Mouse (Mus musculus) myocyte (in vitro differentiated cells): ENCODE data around the gene Nectin3.

Experiments
- E2F4 ChIP-seq: IDR thresholded peaks from one replicate; pipeline ENCODE4 v1.6.1; 2011; ENCODE audit warnings: mild to moderate bottlenecking, control low read depth, moderate library complexity; ENCODE audit not compliant: insufficient read depth
- MAX ChIP-seq: IDR thresholded peaks from one replicate; pipeline ENCODE4 v1.6.1; 2011; ENCODE audit warnings: low read depth, mild to moderate bottlenecking, control low read depth
- MYOD1 ChIP-seq, 3 experiments: IDR thresholded peaks; one replicate each; pipeline ENCODE4 v1.6.1; 2011; ENCODE audit warnings: control low read depth in 2 of 3, low read depth in 2 of 3, mild to moderate bottlenecking in 2 of 3, moderate library complexity in 1 of 3; ENCODE audit not compliant: insufficient read length in 2 of 3, control insufficient read depth in 1 of 3
- MYOG ChIP-seq, 3 experiments: IDR thresholded peaks; one replicate each; pipeline ENCODE4 v1.6.1; 2011; ENCODE audit warnings: control low read depth in 2 of 3, low read depth in 2 of 3, mild to moderate bottlenecking in 2 of 3; ENCODE audit not compliant: insufficient read length in 2 of 3, control insufficient read depth in 1 of 3, insufficient read depth in 1 of 3
- POLR2A ChIP-seq: IDR thresholded peaks from one replicate; pipeline ENCODE4 v1.6.1; 2011; ENCODE audit warnings: low read depth, mild to moderate bottlenecking, control low read depth, moderate library complexity; ENCODE audit not compliant: insufficient read length
- REST ChIP-seq: IDR thresholded peaks from one replicate; pipeline ENCODE4 v1.6.1; 2011; ENCODE audit warnings: mild to moderate bottlenecking, control low read depth, moderate library complexity; ENCODE audit not compliant: insufficient read depth, insufficient read length
- TCF12 ChIP-seq: IDR thresholded peaks from one replicate; pipeline ENCODE4 v1.6.1; 2011; ENCODE audit warnings: mild to moderate bottlenecking, control low read depth; ENCODE audit not compliant: poor library complexity, insufficient read depth, severe bottlenecking
- TCF3 ChIP-seq: IDR thresholded peaks from one replicate; pipeline ENCODE4 v1.6.1; 2011; ENCODE audit warnings: low read depth, control low read depth; ENCODE audit not compliant: insufficient read length
- USF1 ChIP-seq: IDR thresholded peaks from one replicate; pipeline ENCODE4 v1.6.1; 2011; ENCODE audit warnings: low read depth, mild to moderate bottlenecking, control low read depth, moderate library complexity

GRCm38 (mm10) chr16:46500759-46501158, 2.4 kb upstream of the Nectin3 start:
- no peak for TF ChIP-seq MYOG (IDR thresholded peaks at IDR 0.05; ENCODE audit: control insufficient read depth in 1 of 3, insufficient read depth in 1 of 3, insufficient read length in 2 of 3, low read depth in 2 of 3)
- TF ChIP-seq MYOD1 (IDR thresholded peaks at IDR 0.05; ENCODE audit: control insufficient read depth in 1 of 3, insufficient read length in 2 of 3, low read depth in 2 of 3): no peak
- no peak for TF ChIP-seq MAX
- TF ChIP-seq POLR2A: no peak
- TF ChIP-seq E2F4: no peak
- TF ChIP-seq REST: no peak
- no peak for TF ChIP-seq USF1
- no peak for TF ChIP-seq TCF12
- TF ChIP-seq TCF3: no peak
